Mouse (Mus musculus) kidney, postnatal 25 days (tissue): ENCODE results near the gene Sidt1.
"Not testable (repeated sequence)": the region's sequence is repeated elsewhere in the genome, so short reads cannot be mapped to it uniquely, and the experiment has no call there.

Experiments used
- DNase-seq, 2 experiments: peaks; one replicate each; pipeline ENCODE4 v3.0.0; 2021; ENCODE audit warnings: mixed read lengths in 2 of 2

Sidt1 gene

DNA sequence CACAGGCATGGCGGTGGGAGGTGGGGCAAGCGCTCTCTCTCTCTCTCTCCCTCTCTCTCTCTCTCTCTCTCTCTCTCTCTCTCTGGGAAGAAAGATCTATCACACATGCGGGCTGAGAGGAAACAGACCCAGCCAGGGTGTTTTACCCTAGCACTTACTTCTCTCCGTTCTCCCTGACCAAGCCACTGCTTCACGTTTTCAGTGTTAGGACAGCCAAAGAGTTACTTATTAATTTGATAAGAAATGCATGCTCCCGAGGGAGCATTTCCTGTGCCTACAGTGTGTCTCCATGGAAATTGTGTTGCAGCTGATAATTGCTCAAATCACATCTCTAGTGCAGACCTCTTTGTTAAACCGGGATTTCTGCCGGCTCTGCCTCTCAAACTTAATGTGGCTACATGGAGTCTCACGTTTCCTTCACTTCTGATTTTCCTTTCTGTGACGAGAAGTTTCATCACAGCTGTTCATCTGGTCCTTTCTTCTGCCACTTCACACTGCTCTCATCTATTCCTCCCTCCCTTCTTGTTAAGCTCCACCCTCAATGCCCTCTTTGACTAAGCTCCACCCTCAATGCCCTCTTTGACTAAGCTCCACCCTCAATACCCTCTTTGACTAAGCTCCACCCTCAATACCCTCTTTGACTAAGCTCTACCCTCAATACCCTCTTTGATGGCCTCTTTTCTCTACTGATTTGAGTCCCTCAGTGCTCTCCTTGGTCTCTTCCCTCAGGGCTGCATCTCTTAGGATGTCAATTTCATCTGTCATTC, 30.7 kb downstream of the Sidt1 start:
- no peak for DNase-seq

DNA sequence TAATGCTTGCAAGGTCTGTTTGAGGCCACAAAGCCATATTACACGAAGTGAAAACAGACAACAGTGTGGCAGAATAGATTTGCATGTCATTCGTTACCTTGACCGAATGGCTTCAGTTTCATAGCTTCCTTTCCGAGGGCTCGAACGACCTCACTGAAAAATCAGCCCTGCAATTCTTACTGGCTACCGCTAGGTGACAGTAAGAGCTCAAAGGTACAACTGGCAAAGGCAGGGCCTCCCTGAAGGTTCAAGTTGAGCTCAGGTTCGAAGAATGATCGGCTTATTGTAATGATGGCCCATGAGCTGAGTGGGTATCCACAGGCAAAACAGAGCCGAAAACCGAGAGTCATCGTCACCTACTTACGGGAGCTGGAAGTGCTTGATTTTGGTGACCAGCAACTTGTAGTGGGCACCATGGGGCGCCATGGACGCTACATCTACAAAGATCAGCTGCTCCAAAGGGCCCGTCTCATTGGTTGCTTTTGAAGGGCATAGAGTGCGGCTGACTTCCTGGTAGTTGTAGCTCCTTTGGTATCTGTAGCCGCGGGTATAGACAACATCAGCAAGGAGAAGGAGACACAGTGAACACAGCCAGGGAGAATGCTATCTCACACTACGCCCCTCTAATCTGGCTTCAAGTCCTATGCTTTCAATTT, 33.4 kb downstream of the Sidt1 start:
- no peak for DNase-seq

DNA sequence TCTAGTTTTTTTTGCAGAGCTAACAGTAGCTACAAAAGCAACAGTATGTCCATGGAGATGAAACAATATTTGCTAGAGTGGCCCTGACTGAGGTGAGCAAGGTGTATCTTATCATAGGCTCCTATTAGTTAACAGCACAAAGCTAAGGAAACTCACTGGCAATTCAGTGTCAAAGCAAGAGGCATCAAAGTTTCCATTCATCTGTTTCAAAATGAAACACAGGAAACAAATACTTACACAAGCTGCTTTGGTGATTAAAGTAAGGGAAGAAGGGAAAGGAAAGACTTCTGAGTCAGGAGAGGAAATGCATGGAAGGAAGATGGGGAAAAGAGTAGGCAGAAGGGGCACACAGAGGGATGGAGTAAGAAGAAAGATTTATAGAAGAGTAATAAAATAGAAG, 39.0 kb downstream of the Sidt1 start:
- no peak for DNase-seq

DNA sequence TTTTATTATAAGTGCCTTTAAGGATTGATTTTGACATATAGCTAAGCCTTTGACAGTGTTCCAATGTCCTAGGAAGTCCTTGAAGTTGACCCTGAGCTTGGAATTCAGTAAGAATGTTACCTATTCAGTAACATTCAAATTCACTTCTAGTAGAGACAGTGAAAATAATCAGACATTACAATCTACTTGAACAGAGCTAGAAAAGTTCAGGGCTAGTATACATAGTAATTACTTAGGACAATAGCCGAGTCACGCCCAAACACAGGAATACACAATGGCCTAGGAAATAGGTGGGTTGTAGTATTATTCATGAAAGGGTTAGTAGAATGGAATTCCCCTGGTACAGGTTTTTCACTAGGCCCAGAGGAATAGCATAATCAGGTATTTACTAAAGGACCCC, 40.3 kb downstream of the Sidt1 start:
- not testable (repeated sequence) for DNase-seq

DNA sequence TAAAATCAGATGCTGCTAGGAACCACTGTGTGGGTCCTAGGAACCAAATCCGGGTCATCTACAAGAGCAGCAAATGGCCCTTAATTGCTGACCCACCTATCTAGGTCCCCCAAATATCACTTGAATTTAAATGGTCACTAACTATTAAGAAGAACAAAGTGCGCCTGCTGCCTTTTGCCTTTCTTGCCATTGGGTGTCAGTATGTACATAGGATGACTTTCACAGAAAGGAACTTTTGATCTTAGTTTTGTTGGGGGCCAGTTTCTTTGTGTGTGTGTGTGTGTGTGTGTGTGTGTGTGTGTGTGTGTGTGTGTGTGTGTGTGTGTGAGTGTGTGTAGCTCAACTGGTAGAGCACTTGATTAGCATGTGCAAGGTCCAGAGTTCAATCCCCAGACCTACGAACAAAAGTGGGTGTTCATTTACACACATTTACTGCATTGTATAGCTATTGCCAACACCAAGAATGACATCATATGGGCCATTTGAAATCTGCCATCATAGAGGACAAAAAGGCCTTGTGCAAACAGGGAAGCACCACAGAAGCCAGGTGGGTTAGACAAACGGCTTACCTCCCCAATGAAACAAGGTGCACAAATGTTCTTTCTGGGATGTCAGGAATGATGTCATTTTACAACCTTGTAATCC, 43.9 kb downstream of the Sidt1 start:
- no peak for DNase-seq

DNA sequence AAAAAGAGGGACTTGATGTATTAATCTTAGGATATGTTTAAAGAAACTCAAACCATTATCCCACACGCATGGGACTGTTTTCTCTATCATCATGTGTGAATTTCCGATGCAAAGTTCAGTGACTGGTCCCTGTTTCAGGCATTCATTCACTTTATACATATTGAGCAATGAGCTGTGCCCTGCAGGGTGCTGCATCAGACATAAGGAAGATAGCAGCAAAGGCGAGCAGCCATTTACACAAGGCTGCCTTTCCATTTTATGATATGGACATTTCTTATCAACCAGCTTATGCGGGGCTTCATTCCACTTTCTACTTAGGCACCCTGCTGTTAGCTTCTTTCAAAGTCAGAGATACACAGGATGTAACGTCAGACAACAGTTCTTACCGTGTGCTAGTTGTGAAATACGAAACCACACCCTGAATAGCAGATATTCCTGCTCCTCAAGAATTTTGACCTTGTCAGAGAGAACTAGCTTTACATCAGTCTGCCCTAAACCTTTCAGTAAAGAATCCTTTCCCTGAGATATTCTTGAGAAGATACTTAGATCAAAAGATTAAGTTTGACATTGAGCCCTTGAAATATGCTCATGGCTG, 45.5 kb downstream of the Sidt1 start:
- DNase-seq = no peak

DNA sequence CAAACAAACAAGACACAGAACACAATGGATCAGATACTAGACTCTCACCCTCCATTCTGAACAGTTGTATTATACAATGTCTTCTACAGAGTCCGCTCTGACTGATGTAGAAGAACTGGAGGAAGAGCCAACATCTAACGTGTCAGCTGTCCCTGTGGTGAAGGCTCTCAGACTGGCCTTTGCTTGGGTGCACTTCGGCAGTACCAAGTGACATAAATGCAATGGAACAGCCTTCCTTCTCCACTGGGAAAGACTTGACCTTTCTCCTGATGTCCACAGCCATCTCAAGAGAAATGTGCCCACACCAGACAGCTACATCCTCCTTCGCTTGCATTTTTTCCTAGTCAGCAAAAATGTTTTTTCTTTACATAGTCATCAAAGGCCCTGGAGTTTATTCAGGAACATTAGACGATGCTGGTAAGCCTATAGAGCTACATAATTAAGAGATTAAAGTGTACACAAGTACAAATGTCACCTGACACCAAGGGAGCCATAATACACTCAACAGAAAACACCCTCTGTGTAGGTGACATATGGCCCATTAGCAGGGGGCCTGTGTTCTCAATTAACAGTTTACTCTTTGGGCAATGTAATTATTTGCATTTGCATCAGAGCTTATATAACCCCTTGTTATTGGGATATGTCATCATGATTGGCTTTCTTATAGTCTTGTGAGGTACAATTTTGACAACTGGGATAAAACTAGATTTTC, 50.2 kb downstream of the Sidt1 start:
- no peak for DNase-seq

DNA sequence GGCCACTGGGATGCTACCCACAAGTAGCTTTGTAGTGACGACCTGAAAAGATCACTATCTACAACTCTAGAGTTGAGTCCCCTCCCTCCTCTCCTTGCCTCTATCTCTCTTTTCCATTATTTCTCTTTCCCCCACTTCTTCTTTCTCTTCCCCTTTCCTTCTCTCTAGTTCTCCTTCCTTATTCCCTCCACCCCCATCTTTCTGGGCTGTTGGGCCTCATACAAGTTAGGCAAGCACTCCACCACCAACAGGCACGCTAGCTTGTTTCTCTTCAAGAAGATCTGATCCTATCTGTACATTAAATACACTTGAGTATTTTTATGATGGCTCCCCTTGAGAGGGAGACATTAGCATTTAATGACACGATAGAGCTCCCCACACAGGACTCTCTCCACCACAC, 51.0 kb downstream of the Sidt1 start:
- no peak for DNase-seq

DNA sequence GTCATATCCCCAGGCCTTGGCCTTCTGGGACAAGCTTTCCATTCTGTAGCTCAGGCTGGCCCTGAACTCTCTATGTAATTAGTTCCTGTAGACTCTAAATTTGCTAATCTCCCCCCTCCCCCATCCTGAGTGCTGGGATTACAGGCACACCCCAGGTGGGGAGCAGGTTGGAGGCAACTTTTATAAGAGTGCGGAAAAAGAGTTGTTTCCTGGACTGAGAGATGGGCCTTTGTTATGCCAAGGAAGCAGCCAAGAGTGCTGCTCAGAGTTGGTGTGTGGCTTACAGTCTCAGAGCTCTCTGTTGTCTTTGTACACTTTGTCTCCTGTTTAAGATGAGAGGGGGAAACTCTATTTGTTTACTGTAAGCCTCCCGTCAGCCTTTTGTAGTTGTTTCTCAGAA, 52.2 kb downstream of the Sidt1 start:
- DNase-seq = no peak

DNA sequence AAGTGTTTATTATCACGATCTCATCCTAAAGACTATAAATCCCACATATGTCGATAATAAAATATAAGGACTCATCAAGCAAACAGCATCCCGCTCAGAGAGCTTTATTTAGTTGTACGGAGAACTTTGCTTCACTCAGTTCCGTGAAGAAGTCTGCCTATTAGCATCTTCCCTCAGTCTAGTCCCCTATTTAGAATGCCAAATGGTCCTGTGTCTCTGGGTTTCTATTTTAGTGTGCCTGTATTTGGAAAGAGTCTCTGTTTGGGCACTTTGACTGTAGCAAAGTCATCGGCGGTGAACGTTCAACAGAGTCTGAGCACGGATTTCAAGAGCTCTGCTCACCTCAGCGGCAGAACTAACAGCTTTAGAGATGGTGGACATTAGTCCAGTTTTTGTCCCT, 55.8 kb downstream of the Sidt1 start:
- DNase-seq = no peak

DNA sequence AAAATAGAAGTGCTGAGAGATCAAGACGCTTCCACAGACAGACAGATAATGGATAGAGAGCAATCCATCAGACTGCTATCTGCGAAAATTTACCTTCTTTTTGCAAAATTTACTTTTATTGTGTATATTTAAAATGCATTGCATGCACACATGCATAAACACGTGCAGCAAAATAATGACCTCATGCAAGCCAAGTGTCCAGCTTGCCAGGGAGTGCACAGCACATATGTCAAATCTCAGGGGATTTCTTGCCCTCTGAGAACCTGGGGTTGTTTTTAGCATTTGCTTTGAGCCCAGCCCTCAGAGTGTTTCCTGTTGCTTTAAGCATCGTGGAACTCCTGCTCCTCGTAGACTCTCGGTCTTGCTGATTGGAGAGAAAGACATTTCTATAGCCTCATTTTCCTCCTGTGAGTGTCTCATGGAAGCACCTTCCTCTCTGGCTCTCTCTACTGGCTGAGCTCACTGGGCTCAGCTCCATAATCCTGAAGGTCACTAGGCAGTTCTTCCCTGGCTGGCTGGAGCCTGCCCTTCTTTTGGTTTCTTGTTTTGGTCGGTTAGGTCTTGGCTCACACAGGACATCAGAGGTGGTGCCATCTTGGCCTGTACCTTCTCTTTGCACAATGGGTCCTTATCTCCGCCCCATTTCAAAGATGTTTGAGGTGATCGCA, 61.5 kb downstream of the Sidt1 start:
- no peak for DNase-seq

DNA sequence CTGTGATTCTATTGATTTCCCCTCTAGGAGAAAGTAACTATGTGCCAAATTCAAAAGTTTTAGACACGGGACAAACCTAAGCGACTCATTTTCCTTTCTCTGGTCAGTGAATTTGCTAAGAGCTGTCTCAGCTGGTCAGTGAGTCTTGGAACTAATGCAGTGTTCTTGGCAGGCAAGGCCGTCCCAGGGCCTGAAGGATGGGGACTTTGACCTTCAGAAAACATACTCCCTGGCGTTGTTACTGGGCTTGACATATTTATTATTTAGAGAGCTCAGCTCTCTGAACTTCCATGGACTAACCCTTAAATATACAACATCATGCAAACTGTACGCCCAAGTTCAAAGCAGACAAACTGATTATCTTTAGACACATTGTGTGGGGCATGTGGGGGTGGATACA, 62.4 kb downstream of the Sidt1 start:
- DNase-seq = peak; percentile 50 to 69

DNA sequence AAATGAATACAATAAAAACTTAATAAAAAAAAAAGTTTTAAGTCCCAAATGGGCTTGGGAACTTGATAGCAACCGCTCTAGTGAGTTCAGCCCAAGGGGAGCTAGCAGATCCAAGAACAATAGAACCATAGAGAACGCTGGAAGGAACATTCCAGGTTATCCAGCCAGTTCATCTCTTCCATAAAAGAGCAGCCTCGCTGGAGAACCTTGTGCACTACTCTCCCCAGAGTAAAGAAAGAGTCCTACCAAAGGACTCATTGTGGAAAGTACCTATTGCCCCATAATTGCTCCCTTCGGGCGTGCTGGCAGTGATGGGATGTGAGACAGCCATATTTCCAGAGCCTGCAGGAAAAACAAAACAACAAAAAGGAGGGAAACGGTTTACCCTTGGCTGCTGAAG, 63.4 kb downstream of the Sidt1 start:
- no peak for DNase-seq

DNA sequence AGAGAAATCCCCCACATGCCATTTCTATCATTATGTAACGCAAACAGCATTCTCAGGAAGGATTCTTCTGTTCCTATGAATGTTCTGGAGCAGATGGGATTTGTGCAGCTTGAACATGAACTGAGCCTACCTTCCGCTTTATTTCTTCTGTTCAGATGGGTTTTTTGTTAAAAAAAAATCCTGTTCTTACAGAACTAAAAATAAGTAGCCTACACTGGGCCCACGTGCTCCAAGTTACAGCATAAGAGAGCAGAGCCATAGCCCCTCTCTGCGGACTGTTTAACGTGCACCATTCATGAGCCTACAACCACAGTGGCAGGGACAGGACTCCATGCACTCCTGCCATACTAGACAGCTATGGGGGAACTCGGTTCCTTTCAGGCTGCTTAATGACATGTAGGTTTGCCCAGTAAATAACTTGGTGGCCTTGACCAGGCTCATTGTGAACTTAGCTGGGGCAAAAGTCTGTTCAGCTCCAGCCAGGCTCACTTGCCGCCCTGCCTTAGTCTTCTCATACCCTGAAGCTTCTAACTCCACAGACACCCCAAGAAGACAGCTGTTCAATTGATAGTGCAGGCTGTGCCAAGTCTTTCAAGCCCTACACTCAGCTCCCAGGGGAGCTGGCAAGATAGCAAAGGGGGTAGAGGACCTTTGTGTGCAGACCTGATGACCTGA, 64.3 kb downstream of the Sidt1 start:
- no peak for DNase-seq

DNA sequence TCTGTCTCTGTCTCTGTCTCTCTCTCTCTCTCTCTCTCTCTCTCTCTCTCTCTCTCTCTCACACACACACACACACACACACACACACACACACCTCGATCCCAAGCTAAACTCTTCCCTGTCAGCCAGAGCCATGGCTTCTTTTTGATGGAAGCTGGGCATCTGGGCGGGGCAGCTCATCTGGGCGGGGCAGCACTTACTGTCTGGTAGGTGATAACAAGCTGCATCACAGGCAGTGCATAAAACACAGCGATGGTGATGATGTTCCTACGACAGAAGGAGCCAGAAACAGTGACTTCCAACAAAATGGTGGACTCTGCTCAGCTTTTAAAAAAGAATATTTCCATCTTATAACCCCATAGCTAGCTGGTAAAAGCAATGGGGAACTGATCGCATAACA, 67.4 kb downstream of the Sidt1 start:
- no peak for DNase-seq

DNA sequence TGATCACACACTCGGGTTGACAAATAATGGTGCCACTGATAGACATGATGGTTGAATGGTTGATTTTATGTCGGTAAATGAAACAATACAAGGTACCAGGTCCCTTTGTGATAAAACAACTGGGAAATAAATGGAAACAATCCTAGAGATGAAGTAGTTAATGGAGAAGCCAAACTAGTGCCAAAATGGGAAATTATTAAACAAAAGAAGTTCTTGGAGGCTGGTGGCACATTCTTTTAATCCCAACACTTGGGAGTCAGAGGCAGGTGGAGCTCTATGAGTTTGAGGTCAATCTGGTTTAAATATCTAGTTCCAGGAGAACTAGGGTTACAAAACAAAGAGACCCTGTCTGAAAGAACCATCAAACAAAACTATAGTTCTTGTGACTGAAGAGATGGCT, 68.1 kb downstream of the Sidt1 start:
- no peak for DNase-seq

DNA sequence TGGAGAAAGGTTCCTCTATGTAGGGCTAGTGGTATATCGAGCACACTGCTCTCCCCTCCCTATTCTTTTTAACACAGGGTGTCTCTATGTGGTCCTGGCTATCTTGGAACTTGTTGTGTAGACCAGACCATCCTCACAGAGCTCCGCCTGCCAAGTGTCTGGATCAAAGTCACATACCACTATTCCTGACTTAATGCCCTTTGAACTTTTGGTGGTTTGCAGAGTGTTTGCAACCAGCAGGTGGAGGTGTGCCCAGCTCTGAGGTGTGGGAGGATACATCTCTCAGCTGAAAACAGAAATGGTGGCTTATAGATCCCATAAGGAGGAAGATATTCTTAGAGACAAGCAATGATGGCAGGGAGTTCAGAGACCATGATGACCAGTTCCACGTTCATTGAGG, 75.5 kb downstream of the Sidt1 start:
- peak in 1 of 2 experiments; percentile 24 for DNase-seq

DNA sequence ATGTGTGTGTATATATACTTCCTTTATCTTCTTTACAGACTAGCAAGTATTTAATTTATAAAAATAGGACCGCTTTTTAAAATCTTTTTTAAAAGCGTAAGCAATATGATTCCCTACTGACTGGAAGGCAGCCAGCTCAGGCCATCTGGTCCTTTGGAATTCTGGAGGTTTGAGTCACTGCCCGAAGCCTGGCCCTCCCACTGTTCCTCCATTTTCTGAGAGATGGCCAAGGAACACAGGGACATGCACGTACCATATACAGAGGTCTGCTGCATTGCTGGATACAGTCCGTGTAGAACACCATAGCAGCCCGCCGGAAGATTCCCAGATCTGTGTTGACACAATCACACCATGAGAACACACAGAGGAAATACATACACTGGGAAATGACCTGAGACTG, 78.3 kb downstream of the Sidt1 start:
- peak in 1 of 2 experiments; percentile 22 for DNase-seq

DNA sequence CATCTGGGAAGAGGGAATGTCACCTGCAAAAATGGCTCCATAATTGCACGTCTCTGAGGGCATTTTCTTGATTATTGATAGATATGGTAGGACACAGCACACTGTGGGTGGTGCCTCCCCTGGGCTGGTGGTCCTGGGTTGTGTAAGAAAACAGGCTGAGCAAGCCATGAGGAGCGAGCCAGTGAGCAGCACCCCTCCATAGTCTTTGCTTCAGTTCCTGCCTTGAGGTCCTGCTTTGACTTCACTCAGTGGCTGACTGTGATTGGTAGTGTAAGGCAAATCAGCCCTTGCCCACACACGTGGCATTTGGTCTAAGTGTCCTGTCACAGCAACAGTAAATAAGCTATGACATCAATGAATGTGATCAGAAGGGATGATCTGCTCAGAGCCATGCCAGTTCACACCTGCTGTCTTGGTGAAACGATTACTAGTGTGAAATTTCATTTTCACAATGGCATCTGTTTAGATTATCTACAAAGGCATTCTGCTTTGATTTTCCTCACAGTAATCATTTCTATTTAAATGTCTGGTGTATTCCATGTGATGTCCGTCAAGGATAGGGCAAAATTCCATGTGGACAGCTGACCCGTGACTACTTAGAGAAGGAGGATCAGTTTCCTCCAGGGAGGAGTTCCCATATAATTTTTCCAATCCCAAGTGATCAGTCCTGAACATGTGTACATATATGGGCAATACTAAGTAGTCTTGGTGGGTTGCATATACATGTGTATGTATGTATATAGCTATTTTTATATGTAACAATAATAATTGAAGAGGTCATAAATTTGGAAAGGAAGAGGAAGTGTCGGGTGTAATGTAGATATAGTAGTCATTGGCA, 79.0 kb downstream of the Sidt1 start:
- DNase-seq = no peak

DNA sequence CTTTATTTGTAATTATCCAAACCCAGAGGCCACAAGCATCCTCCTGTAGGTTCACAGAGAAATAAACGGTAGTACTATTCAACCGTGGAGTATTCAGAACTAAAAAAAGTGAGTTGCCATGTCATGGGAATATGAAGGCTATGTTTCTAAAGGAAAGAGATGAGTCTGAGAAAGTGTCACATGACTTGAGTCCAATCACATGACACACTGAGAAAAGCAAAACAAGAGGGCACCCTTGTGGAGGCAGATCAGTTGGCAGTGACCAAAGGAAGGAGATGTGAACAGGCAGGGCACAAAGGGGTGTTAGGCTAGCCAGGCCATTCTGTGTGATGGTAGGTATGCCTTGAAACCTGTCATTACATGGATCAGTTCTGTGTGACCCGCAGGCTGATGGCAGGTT, 80.3 kb downstream of the Sidt1 start:
- no peak for DNase-seq

DNA sequence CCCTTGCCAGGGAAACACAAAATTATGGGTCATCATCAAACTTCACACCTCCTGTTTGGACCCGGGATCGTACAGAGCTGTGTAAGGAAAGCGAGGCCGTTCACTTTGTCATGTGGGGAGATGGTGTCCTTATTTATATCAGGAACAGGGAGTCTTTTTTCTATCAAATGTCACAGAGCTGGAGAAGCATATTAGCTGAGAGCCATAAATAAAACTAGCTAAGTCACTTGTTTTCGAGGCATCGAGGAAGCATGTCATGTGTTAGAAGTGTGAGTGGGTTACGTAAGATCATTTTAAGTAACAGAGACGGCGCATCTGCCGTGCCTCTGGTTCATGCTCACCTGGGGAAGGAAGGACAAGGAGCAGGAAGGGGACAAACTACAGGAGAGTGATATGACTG, 83.0 kb downstream of the Sidt1 start:
- DNase-seq = no peak
